Mouse (Mus musculus) neural tube, embryonic 14.5 days (tissue): ENCODE results near the gene Decr2. TPM values are rescaled to one million over a fixed set of nuclear protein-coding genes. Genes with fewer than 3 reads are reported as not detected.

ENCODE experiments used
- ATAC-seq: fragments of 200-750 bp; cut with Nextera tagmentation; 2 replicates; pipeline ENCODE4 v1.8.0; 2017; ENCODE audit warnings: low read depth, mild to moderate bottlenecking, moderate TSS enrichment, moderate library complexity
- H3K27ac ChIP-seq: fragments of 300-500 bp; sonication (generic); 2 replicates; pipeline ENCODE4 v1.5.1; 2014; ENCODE audit warnings: low read depth, mild to moderate bottlenecking, control low read depth, low read length, moderate library complexity, mixed read lengths
- H3K27me3 ChIP-seq: fragments of 300-500 bp; sonication (generic); 2 replicates; pipeline ENCODE4 v1.6.1; 2014; ENCODE audit warnings: low read length; ENCODE audit not compliant: control insufficient read depth, insufficient read depth
- H3K36me3 ChIP-seq: fragments of 300-500 bp; sonication (generic); 2 replicates; pipeline ENCODE4 v1.6.1; 2014; ENCODE audit warnings: low read length, mixed read lengths; ENCODE audit not compliant: control insufficient read depth, insufficient read depth
- H3K4me1 ChIP-seq: fragments of 300-500 bp; sonication (generic); 2 replicates; pipeline ENCODE4 v1.6.1; 2014; ENCODE audit warnings: low read length; ENCODE audit not compliant: control insufficient read depth, insufficient read depth
- H3K4me2 ChIP-seq: fragments of 300-500 bp; sonication (generic); 2 replicates; pipeline ENCODE4 v1.6.1; 2014; ENCODE audit warnings: mild to moderate bottlenecking, low read depth, low read length, control low read depth
- H3K4me3 ChIP-seq: fragments of 300-500 bp; sonication (generic); 2 replicates; pipeline ENCODE4 v1.5.1; 2014; ENCODE audit warnings: low read depth, low read length, control low read depth, mixed read lengths
- H3K9ac ChIP-seq: fragments of 300-500 bp; sonication (generic); replicated peaks from 2 replicates; pipeline ENCODE4 v1.6.1; 2014; ENCODE audit warnings: low read depth, mild to moderate bottlenecking, control low read depth, low read length, mixed read lengths
- H3K9me3 ChIP-seq: fragments of 300-500 bp; sonication (generic); 2 replicates; pipeline ENCODE4 v1.6.1; 2016; ENCODE audit warnings: low read length; ENCODE audit not compliant: control insufficient read depth
- WGBS: fragments of 180-500 bp; shearing (Covaris S2); extraction: QIAGEN DNeasy Blood & Tissue Kit; methylation state at CpG from one replicate; pipeline ENCODE4 v1.1.7; 2014; 5-methylcytosine and 5-hydroxymethylcytosine counted together
- polyA plus RNA-seq: library from polyadenylated mRNA; unstranded; fragments of >200 nt; fragmentation: Nextera tagmentation; extraction: Ambion mirVana; gene quantifications from 2 replicates; pipeline ENCODE4 v1.2.1, GENCODE M21; 2014

Decr2 gene
- polyA plus RNA-seq, 1 experiment from 2014 or later: 33.4 TPM

DNA sequence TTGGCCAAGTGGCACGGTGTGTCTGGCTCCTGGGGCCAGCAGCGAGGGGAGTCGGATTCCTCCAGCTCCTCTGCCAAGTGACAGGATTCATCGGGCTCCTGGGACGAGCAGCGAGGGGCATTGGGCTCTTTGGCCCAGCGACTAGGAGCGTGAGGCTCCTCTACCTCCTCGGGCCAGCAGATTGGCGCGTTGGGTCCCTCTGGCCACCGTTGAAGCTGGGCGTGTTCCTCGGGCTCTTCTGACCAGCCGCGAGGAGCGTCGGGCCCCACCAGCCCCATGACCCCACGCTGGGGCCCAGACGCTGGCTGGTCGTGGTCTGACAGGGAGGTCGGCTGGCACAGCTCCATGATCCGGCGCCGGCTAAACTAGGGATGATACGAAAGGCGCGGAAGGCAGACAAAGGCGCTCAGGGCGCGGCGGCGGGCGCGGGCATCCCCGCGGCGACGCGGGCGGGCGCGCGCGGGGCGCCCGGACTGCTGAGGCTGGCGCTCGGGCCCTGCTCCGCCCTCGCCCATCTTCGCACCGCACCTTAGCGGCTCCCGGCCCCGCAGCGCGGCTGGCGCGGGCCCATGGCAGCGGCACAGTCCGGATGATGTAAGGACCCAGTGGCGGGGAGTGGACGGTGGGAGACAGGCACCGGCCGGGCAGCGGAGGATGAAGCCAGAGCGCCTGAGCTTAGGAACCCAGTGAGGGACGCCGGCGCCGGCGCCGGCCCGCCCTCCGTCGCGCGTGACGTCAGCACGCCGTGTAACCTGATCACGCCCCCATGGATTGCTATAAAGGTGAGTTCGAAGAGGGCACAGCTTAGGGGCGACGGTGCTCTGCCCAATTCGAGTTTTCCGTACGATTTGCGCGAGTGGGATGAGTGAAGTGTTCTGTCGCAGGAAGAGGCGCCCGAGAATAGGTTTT, 21.1 kb downstream of the Decr2 start, which contains the start of gene Rab11fip3:
Rab11fip3 (minus strand) TSS at position 725 of the 909 bp plus-strand sequence.
- H3K27me3 ChIP-seq: no peaks in the 10 kb centered on the region
- peak within 1 kb of the TSS; percentile 87 for H3K4me3 ChIP-seq
- peak within 1 kb of the TSS; percentile 95 for H3K9ac ChIP-seq
- peak within 1 kb of the TSS; percentile 97 for H3K4me2 ChIP-seq
- WGBS: 0% methylated on average over 92 of the region's 94 CpGs
- H3K27ac ChIP-seq: peak within 1 kb of the TSS; percentile 93
- peaks cover 40% of the 10 kb centered on the region for H3K4me1 ChIP-seq
- ATAC-seq: peak; percentile 92
- peaks cover 11% of the 10 kb centered on the region for H3K36me3 ChIP-seq
- H3K9me3 ChIP-seq: no peaks in the 10 kb centered on the region

- H3K4me2 ChIP-seq: peak overlapping the region; percentile 97
- H3K4me1 ChIP-seq: peaks cover 41% of the 10 kb centered on the region
- H3K27ac ChIP-seq: peak overlapping the region; percentile 93
- no peaks in the 10 kb centered on the region for H3K27me3 ChIP-seq
- H3K36me3 ChIP-seq: peaks cover 16% of the 10 kb centered on the region
- WGBS: under 1% methylated on average over 44 of the region's 44 CpGs
- peak; percentile 19; the same call in 1 of the 2 replicates for ATAC-seq
- peak overlapping the region; percentile 95 for H3K9ac ChIP-seq
- H3K9me3 ChIP-seq: no peaks in the 10 kb centered on the region
- H3K4me3 ChIP-seq: peak overlapping the region; percentile 87
Measured at GRCm38 (mm10) chr17:26068024-26068830, 21.9 kb downstream of the Decr2 start.

DNA sequence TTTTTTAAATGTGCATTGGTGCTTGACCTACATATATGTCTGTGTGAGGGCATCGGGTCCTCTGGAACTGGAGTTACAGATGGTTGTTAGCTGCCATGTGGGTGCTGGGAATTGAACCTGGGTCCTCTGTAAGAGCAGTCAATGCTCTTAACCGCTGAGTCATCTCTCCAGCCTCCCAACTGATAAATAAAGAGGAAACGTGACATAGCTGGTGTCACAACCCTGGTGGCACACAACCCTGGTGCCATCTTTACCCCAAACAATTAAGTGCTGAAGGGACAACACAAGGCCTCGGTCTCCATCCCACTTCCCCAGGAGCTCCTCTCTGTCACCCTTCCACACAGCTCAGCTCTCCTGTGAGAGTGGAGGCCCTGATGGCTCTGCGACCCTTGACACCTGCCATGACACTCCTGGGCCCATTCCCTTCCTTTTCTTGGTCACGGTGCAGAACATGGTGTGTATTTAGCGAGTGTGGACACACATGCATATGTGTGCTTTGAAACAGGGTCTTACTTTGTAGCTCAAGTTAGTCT, 23.6 kb downstream of the Decr2 start:
- no peak for ATAC-seq
- H3K9ac ChIP-seq: no peak overlapping the region
- 91% methylated on average over 7 of the region's 7 CpGs for WGBS
- no peaks in the 10 kb centered on the region for H3K27me3 ChIP-seq
- peaks cover 21% of the 10 kb centered on the region for H3K36me3 ChIP-seq
- H3K4me3 ChIP-seq: peak overlapping the region; percentile 87
- H3K4me1 ChIP-seq: peaks cover 45% of the 10 kb centered on the region
- H3K9me3 ChIP-seq: no peaks in the 10 kb centered on the region
- no peak overlapping the region for H3K27ac ChIP-seq
- H3K4me2 ChIP-seq: peak overlapping the region; percentile 97

DNA sequence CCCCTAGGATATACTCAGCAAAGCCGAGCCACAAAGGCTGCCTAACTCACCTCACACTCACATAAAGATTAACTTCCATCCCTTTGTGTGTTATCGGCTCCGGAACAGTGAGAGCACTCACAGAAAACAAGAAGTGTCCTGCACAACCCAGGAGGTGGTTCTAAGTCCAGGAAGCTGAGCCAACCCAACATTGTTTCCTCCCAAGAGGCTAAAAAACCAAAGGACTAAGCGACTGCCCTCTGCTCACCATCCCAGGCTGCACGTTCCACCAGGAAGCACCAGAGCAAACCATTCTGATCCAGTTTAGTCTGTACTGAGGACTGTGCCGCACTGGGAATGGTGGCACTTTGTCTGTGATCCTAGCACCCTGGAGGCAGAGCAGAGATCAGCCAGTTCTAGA, 25.2 kb downstream of the Decr2 start:
- Histone ChIP-seq H3K9ac (peak overlapping the region; percentile 25; the same call in 1 of the 2 replicates), H3K27ac (no peak overlapping the region), H3K36me3 (peaks cover 21% of the 10 kb centered on the region), H3K27me3 (no peaks in the 10 kb centered on the region), H3K4me1 (peaks cover 43% of the 10 kb centered on the region), H3K9me3 (no peaks in the 10 kb centered on the region), H3K4me3 (no peak overlapping the region), H3K4me2 (peak overlapping the region; percentile 7; the same call in 1 of the 2 replicates)
- no peak for ATAC-seq
- 74% methylated on average over 6 of the region's 6 CpGs for WGBS

DNA sequence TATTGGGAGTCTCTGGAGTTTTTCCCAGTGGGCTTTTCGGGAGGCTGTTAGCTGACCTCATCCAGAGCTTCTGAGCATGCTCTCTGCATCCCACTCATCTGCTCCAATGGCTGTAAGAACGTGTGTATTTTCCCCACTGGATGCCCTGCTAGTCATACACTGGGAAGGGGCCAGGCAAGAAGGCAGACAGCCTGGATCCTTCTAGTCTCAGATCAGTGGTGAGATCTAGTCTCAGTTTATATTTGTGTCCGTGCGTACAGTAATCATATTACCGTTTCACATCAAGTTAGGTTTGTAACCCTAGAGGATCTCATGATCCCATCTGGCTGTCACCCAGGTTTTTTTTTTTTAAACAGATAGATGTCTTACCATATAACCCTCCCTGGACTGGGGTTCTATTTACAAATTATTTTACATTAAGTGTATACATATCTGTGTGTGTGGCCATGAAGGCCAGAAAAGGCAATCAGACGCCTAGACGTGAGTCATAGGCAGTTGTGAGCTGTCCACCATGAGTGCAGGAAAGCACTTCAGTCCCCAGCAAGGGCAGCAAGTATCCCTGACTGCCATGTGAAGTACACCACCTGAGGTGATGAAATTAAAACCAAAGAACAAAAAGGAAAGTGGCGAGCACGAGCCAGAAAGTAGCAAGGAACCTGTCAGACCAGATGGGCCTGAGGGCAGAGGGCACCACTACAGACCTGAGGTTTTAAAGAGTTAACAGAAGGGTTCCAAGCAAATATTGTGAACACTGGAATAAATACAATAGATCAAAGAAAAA, 32.2 kb downstream of the Decr2 start:
- Histone ChIP-seq H3K27ac (no peak overlapping the region), H3K9ac (no peak overlapping the region), H3K4me3 (no peak overlapping the region), H3K4me2 (no peak overlapping the region), H3K36me3 (peaks cover 14% of the 10 kb centered on the region; the same call in 1 of the 2 replicates), H3K4me1 (peaks cover 4% of the 10 kb centered on the region), H3K9me3 (no peaks in the 10 kb centered on the region), H3K27me3 (no peaks in the 10 kb centered on the region)
- no peak for ATAC-seq
- 87% methylated on average over 9 of the region's 9 CpGs for WGBS

DNA sequence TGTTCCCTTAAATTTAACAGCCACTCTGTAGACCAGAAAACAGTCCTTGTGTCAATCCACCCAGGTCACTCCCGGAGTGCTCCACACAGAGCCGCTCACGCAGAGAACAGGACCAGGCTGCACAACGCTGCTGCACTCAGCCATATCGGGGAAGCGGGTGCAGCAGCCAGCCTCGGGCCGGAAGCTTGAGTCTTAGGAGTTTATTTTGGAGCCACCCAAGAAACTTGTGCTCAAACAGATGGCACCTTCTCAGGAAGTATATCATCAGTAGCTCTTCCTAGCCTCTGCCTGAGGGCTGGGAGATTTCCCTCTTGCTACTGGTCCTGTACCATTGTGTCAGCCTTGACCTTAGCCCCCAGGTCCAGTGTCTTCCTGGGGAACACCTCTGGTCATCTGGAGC, 32.9 kb downstream of the Decr2 start:
- Histone ChIP-seq H3K36me3 (peaks cover 9% of the 10 kb centered on the region; the same call in 1 of the 2 replicates), H3K4me1 (peaks cover 2% of the 10 kb centered on the region), H3K27ac (no peak overlapping the region), H3K9ac (no peak overlapping the region), H3K27me3 (no peaks in the 10 kb centered on the region), H3K4me2 (no peak overlapping the region), H3K9me3 (no peaks in the 10 kb centered on the region), H3K4me3 (no peak overlapping the region)
- WGBS: 98% methylated on average over 8 of the region's 8 CpGs
- no peak for ATAC-seq

DNA sequence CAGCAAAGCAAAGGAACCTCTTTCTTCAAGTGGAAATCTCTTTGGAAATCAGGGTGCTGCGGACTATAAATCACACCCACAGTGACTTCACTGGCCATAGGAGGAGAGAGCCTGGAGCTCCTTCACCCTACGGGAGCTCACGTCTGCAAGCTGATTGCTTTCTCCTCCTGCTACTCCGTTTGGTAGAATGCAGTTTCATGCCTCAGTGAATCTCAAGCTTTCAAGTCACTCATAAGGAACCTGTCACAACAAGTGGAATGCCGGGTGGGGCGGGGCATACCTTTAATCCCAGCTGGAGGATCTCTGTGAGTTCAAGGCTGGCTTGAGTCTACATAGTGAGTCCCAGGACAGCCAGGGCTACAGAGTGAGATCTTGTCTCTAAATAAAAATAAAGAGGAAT, 35.0 kb downstream of the Decr2 start:
- ATAC-seq: no peak
- WGBS: 55% methylated on average over 6 of the region's 6 CpGs
- peaks cover 9% of the 10 kb centered on the region; the same call in 1 of the 2 replicates for H3K36me3 ChIP-seq
- H3K27ac ChIP-seq: no peak overlapping the region
- H3K9me3 ChIP-seq: no peaks in the 10 kb centered on the region
- no peak overlapping the region for H3K9ac ChIP-seq
- no peak overlapping the region for H3K4me2 ChIP-seq
- no peak overlapping the region for H3K4me3 ChIP-seq
- H3K4me1 ChIP-seq: no peaks in the 10 kb centered on the region; the same call in 1 of the 2 replicates
- no peaks in the 10 kb centered on the region for H3K27me3 ChIP-seq

GRCm38 (mm10) chr17:26054133-26054845, 35.8 kb downstream of the Decr2 start:
- H3K4me2 ChIP-seq: no peak overlapping the region
- H3K27me3 ChIP-seq: no peaks in the 10 kb centered on the region
- H3K9me3 ChIP-seq: no peaks in the 10 kb centered on the region
- no peak overlapping the region for H3K4me3 ChIP-seq
- ATAC-seq: no peak
- H3K27ac ChIP-seq: no peak overlapping the region
- peaks cover 9% of the 10 kb centered on the region; the same call in 1 of the 2 replicates for H3K36me3 ChIP-seq
- 63% methylated on average over 17 of the region's 17 CpGs for WGBS
- no peak overlapping the region for H3K9ac ChIP-seq
- H3K4me1 ChIP-seq: no peaks in the 10 kb centered on the region; the same call in 1 of the 2 replicates
